Mouse (Mus musculus) layer of hippocampus, postnatal 10 days (tissue): Measurements from ENCODE around the gene Hoxd4. TPM values are rescaled to one million over a fixed set of nuclear protein-coding genes. Genes with fewer than 3 reads are reported as not detected.

ENCODE experiments used
- DNase-seq, 2 experiments: peaks; one replicate each; pipeline ENCODE4 v3.0.0; 2021; ENCODE audit warnings: low spot score in 2 of 2
- microRNA-seq, 2 experiments: library from miRNA; unstranded; fragments of <30 nt; microRNA quantifications; one replicate each; pipeline ENCODE4 v1.2.0; 2021
- total RNA-seq, 2 experiments: library from RNA; stranded (reverse); gene quantifications; 2 replicates each; pipeline ENCODE4 v1.2.3; 2021

Gene Hoxd4
- total RNA-seq, 2 experiments from 2014 or later, result not detected

DNA sequence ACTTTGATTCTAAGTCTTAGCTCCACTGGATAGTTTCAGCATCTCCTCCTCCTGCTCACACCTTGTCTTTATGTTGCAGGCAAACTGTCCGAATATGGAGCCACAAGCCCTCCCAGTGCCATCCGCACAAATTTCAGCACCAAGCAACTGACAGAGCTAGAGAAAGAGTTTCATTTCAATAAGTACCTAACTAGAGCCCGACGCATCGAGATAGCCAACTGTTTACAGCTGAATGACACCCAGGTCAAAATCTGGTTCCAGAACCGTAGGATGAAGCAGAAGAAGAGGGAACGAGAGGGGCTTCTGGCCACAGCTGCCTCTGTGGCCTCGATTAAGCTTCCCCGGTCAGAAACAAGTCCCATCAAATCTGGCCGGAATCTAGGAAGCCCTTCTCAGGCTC is 52.2 kb downstream of the Hoxd4 start:
- DNase-seq, result no peak

DNA sequence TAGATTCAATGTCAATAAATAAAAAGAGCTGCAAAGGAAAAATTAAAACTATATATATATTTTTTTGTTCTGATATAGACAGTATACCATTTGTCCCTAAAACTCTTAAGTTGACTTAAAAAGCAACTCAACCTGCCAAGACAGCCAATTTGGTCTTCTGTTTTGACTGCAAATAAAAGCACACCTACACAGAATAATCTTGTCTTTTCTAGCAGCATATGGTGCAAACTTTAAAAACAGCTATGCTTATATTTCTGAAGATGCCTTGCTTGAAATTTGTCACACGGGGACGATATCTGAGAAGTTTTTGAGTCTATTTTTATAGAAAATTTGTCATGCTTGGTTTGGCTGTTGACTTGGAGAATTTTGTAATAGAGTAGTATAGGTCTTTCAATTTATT is 62.6 kb downstream of the Hoxd4 start:
- no peak for DNase-seq

DNA sequence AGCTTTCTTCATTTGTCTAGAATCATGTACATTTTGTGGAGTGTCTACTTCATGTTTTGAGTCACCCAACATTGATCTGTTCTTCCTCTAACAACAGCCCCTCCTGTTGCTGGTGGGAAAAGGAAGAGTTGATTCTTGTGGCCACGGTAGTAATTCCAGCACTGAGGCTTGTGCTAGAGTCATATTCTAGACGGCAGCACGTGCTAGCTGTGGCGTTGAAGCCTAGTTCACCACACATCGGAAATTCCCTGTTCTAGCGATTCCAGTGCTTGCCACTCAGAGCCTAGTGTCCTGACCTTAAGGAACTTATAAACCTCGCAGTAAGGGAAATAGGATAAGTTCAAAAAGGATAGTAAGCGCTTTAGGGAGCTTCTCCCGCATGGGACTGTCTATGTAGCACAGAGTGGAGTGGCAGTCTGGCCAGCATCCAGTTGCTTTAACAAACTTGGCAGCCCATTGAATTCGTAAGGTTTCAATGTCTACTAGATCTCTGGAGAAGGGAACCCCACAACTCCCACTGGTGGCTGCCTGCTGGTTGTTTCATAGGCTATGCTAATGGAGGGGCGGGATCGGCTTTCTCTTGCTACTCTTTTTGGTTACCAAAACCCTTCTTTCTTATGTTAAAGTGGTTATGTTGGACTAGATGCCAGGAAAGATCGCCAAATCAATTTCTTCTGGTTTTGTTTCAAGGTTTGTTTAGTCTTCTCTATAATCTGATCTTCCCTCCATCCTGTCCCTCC is 66.0 kb downstream of the Hoxd4 start:
- DNase-seq, result no peak

Small RNAs within 50 kb of the gene (microRNA-seq; reads per million reads assigned to microRNA genes)
- gene Gm44463, result 0 reads per million in 2 experiments
- gene Mir10b, result 23.1 to 26.4 reads per million in 2 experiments

Other genes starting within 250 kb of the Hoxd4 start
- gene Lnpk, start 132.5 kb upstream of the Hoxd4 start, total RNA-seq, result 10 to 100 TPM; 52.2 to 63.7 TPM
- not detected for gene Evx2, start 52.4 kb upstream of the Hoxd4 start, total RNA-seq
- not detected for gene Hoxd13, start 43.6 kb upstream of the Hoxd4 start, total RNA-seq
- gene Hoxd12, start 36.9 kb upstream of the Hoxd4 start, total RNA-seq, result not detected
- not detected for gene Hoxd11, start 32.4 kb upstream of the Hoxd4 start, total RNA-seq
- not detected for gene Hoxd10, start 20.0 kb upstream of the Hoxd4 start, total RNA-seq
- not detected for gene Hoxd9, start 14.2 kb upstream of the Hoxd4 start, total RNA-seq
- under 1 TPM in 1 of 2 experiments, not detected in 1; 0.23 TPM for gene Hoxd8, start 7.3 kb upstream of the Hoxd4 start, total RNA-seq
- not detected for gene Hoxd3, start within 50 bp of the Hoxd4 start, total RNA-seq
- gene Gm28230, start 14.8 kb downstream of the Hoxd4 start, total RNA-seq, result not detected
- gene Hoxd1, start 51.1 kb downstream of the Hoxd4 start, total RNA-seq, result not detected
- 10 to 100 TPM; 54.4 to 63.7 TPM for gene Mtx2, start 113.9 kb downstream of the Hoxd4 start, total RNA-seq